ENCODE assay signal across 8 mouse cellular contexts in genomic region chr6:95098366-95099109, GRCm38 (mm10). TPM values are rescaled to one million over a fixed set of nuclear protein-coding genes. Genes with fewer than 3 reads are reported as not detected.
DNase-seq lines count a peak whose midpoint lies in the region; ATAC-seq and TF ChIP-seq lines count a peak whose summit lies in the region.

No protein-coding gene starts in this region.

- peak; percentile 77 for DNase-seq in liver
- DNase-seq in cerebellum, postnatal 36 days = peak; percentile 79 to 83
- DNase-seq in gastrocnemius, adult 2 months = peak; percentile 84
- peak; percentile 77 for DNase-seq in kidney, adult 9 months
- peak; percentile 63 for DNase-seq in naive thymus-derived CD4-positive, alpha-beta T cell, adult 2 months (ENCODE audit: low read depth)
- peak; percentile 74 for DNase-seq in splenic B cell, adult 2 months (ENCODE audit: low read depth, low spot score)

- intact Hi-C loops in gastrocnemius, adult 2 months (cut with DNase I) = loop anchor here (5.0 to 10.0 kb wide), 2 partner anchors 106 to 1909 kb away; no protein-coding TSS in a partner anchor

- H3K9ac ChIP-seq in liver, embryonic 12.5 days = no peak overlapping the region
- H3K9ac ChIP-seq in limb, embryonic 13.5 days = no peak overlapping the region

- H3K4me1 ChIP-seq in liver, embryonic 12.5 days = 0 out of 2 replicates have a peak, but pooled peaks cover 5% of the 10 kb centered on the region
- peaks cover 4% of the 10 kb centered on the region; the same call in 1 of the 2 replicates for H3K4me1 ChIP-seq in limb, embryonic 13.5 days

- no peak overlapping the region for H3K27ac ChIP-seq in liver, embryonic 12.5 days
- H3K27ac ChIP-seq in gastrocnemius, adult 2 months = no peak overlapping the region
- H3K27ac ChIP-seq in limb, embryonic 13.5 days = no peak overlapping the region

- H3K9me3 ChIP-seq in liver, embryonic 12.5 days (replicated peaks) = no peaks in the 10 kb centered on the region
- no peaks in the 10 kb centered on the region for H3K9me3 ChIP-seq in limb, embryonic 13.5 days

- peak; percentile 99; the same call in 1 of the 2 replicates for TF ChIP-seq CTCF in gastrocnemius, adult 2 months (IDR thresholded peaks at IDR 0.05)

- H3K36me3 ChIP-seq in liver, embryonic 12.5 days = no peaks in the 10 kb centered on the region
- no peaks in the 10 kb centered on the region for H3K36me3 ChIP-seq in limb, embryonic 13.5 days
- no peaks in the 10 kb centered on the region for H3K36me3 ChIP-seq in splenic B cell, adult 2 months (ENCODE audit: control insufficient read depth, insufficient read depth, low read length, poor library complexity, severe bottlenecking)

- 0 out of 2 replicates have a peak, but pooled peaks cover 10% of the 10 kb centered on the region for H3K27me3 ChIP-seq in liver, embryonic 12.5 days (replicated peaks)
- H3K27me3 ChIP-seq in limb, embryonic 13.5 days = no peaks in the 10 kb centered on the region; the same call in 1 of the 2 replicates
- no peaks in the 10 kb centered on the region for H3K27me3 ChIP-seq in splenic B cell, adult 2 months (ENCODE audit: control insufficient read depth, insufficient read depth, low read length, poor library complexity, severe bottlenecking)

- no peak overlapping the region for H3K4me3 ChIP-seq in liver, embryonic 12.5 days
- no peak overlapping the region for H3K4me3 ChIP-seq in gastrocnemius, adult 2 months
- H3K4me3 ChIP-seq in limb, embryonic 13.5 days = no peak overlapping the region

- H3K4me2 ChIP-seq in liver, embryonic 12.5 days = no peak overlapping the region
- peak overlapping the region; percentile 29; the same call in 1 of the 2 replicates for H3K4me2 ChIP-seq in limb, embryonic 13.5 days (replicated peaks)

- no peak for ATAC-seq in liver, embryonic 12.5 days
- peak; percentile 59 for ATAC-seq in limb, embryonic 13.5 days (ENCODE audit: low FRiP score, low read depth)

- 16% methylated on average over 21 of the region's 21 CpGs for WGBS in liver, embryonic 12.5 days (ENCODE audit: insufficient replicate concordance)
- WGBS in limb, embryonic 13.5 days = 20% methylated on average over 21 of the region's 21 CpGs

RNA-seq across cellular contexts. Expression of gene Kbtbd8, which starts 18.5 kb away (rescaled TPM):
- 7.5 and 7.6 TPM in 2 replicates for polyA plus RNA-seq in liver, embryonic 12.5 days (2016; fragmentation: Nextera tagmentation; extraction: Ambion mirVana)
- total RNA-seq in gastrocnemius, adult 2 months (2021) = 1 to 10 TPM; 4.5 to 4.7 TPM
- 2.6 and 3.5 TPM in 2 replicates for polyA plus RNA-seq in limb, embryonic 13.5 days (2015; fragmentation: Nextera tagmentation; extraction: Ambion mirVana)
